Mouse (Mus musculus): ENCODE results near the gene Psap.

- TF ChIP-seq POLR2A (IDR thresholded peaks at IDR 0.05; ENCODE audit: borderline replicate concordance, extremely low read depth, insufficient read depth, insufficient read length, poor library complexity, severe bottlenecking) (no peak), CTCF (IDR thresholded peaks at IDR 0.05; ENCODE audit: borderline replicate concordance, extremely low read depth, insufficient read depth, insufficient read length) (no peak)
Measured at GRCm38 (mm10) chr10:60230321-60231088, 46.9 kb upstream of the Psap start.
